Mouse (Mus musculus) neutrophil, adult 59 days (primary cell): ENCODE data around the gene Ercc6l. TPM values are rescaled to one million over a fixed set of nuclear protein-coding genes. Genes with fewer than 3 reads are reported as not detected.

ENCODE experiments used
- total RNA-seq, 2 experiments: library from RNA; stranded (reverse); gene quantifications; 1 replicate in 1 of 2; 2 replicates in 1 of 2; pipeline ENCODE4 v1.2.4; 2023

Gene Ercc6l
- 1 to 10 TPM; 9.5 to 9.9 TPM for total RNA-seq

GRCm38 (mm10) chrX:102156618-102157422, at the start of gene Ercc6l:
TSS of gene Ercc6l (minus strand) at chrX:102157091.

DNA sequence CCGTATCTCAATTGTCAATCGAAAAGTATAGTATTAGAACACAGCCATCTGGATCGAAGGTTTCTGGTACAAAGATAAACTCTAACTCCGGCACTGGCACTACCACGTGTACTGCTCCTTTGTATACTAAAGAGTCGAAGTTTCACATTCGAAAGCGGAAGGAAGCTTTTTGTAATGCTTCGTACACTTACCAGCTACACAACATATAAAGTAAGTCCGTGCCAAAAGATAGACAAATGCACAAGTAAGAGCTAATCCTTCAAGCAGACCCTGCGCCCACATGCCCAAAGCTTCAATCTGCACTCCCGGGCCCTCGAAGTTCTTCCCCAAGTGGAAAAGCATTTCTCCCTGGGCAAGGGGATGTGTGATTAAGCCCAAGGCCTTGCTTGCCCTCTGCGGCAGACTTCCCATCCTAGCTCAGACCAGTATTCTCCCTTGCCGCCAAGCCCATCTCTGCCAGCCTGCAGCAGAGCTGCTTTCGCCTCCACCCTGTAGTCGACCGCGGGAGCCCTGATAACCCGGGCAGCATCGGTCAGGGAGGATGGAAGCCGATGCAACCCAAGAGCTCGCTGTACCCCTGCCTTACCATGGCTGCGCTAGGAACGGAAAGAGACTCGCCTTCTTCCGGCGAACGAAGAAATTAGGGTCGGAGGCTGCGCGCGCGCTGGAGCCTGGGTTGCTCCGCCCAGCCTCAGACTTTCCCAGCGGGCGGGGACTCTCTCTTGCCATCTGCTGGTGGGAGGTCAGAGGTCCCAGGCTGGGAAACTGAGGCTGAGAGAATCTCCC, 32.0 kb upstream of the Ercc6l start, which contains the start of gene Rps4x:
Rps4x (minus strand) TSS at position 683 of the 786 bp plus-strand sequence.

GRCm38 (mm10) chrX:102119042-102119864, 37.6 kb downstream of the Ercc6l start, which contains the start of gene Pin4:
TSS of gene Pin4 (plus strand) at chrX:102119447.

Other genes starting within 250 kb of the Ercc6l start
- 1 to 10 TPM; 4.1 to 4.7 TPM for gene Rtl5, start 85.8 kb downstream of the Ercc6l start, total RNA-seq
- gene Pin4, start 37.6 kb downstream of the Ercc6l start, total RNA-seq, result 10 to 100 TPM; 12.5 to 12.7 TPM
- gene Rps4x, start 32.3 kb upstream of the Ercc6l start, total RNA-seq, result 100 to 1,000 TPM; 684 to 973 TPM
- gene Cited1, start 95.1 kb upstream of the Ercc6l start, total RNA-seq, result not detected